Mouse (Mus musculus) liver, embryonic 11.5 days (tissue): Measurements from ENCODE around the gene Cyp1a2. TPM values are rescaled to one million over a fixed set of nuclear protein-coding genes. Genes with fewer than 3 reads are reported as not detected.
"Not testable (repeated sequence)": the region's sequence is repeated elsewhere in the genome, so short reads cannot be mapped to it uniquely, and the experiment has no call there.

ENCODE experiments used
- ATAC-seq: fragments of 200-750 bp; cut with Nextera tagmentation; replicated peaks from 2 replicates; pipeline ENCODE4 v1.8.0; 2017; ENCODE audit warnings: moderate number of reproducible peaks, mild to moderate bottlenecking, moderate TSS enrichment, moderate library complexity; ENCODE audit not compliant: low FRiP score
- DNase-seq: peaks from one replicate; pipeline ENCODE4 v3.0.0-alpha.2; 2017; ENCODE audit warnings: low spot score
- H3K27ac ChIP-seq: fragments of 300-500 bp; sonication (generic); 2 replicates; pipeline ENCODE4 v1.5.1; 2014; ENCODE audit warnings: mild to moderate bottlenecking, low read depth, low read length, control low read depth
- H3K27me3 ChIP-seq: fragments of 300-500 bp; sonication (generic); replicated peaks from 2 replicates; pipeline ENCODE4 v1.6.1; 2014; ENCODE audit warnings: low read length, mixed read lengths; ENCODE audit not compliant: control insufficient read depth, insufficient read depth
- H3K36me3 ChIP-seq: fragments of 300-500 bp; sonication (generic); 2 replicates; pipeline ENCODE4 v1.6.1; 2014; ENCODE audit warnings: mild to moderate bottlenecking, low read length, moderate library complexity, mixed read lengths; ENCODE audit not compliant: control insufficient read depth, insufficient read depth
- H3K4me1 ChIP-seq: fragments of 300-500 bp; sonication (generic); replicated peaks from 2 replicates; pipeline ENCODE4 v1.6.1; 2014; ENCODE audit warnings: low read length, mixed read lengths; ENCODE audit not compliant: control insufficient read depth, insufficient read depth
- H3K4me2 ChIP-seq: fragments of 300-500 bp; sonication (generic); 2 replicates; pipeline ENCODE4 v1.6.1; 2014; ENCODE audit warnings: mild to moderate bottlenecking, control low read depth, moderate library complexity
- H3K4me3 ChIP-seq: fragments of 300-500 bp; sonication (generic); 2 replicates; pipeline ENCODE4 v1.5.1; 2014; ENCODE audit warnings: low read depth, low read length, control low read depth
- H3K9ac ChIP-seq: fragments of 300-500 bp; sonication (generic); 2 replicates; pipeline ENCODE4 v1.6.1; 2014; ENCODE audit warnings: low read depth, low read length, control low read depth
- H3K9me3 ChIP-seq: fragments of 300-500 bp; sonication (generic); 2 replicates; pipeline ENCODE4 v1.6.1; 2016; ENCODE audit warnings: low read length, inconsistent platforms, mixed read lengths; ENCODE audit not compliant: control insufficient read depth
- WGBS: fragments of 180-500 bp; shearing (Covaris S2); extraction: QIAGEN DNeasy Blood & Tissue Kit; methylation state at CpG from one replicate; pipeline ENCODE4 v1.1.7; 2014; 5-methylcytosine and 5-hydroxymethylcytosine counted together
- polyA plus RNA-seq: library from polyadenylated mRNA; unstranded; fragments of >200 nt; fragmentation: Nextera tagmentation; extraction: Ambion mirVana; gene quantifications from 2 replicates; pipeline ENCODE4 v1.2.1, GENCODE M21; 2014

The Cyp1a2 gene
- polyA plus RNA-seq, 1 experiment from 2014 or later, result not detected

GRCm38 (mm10) chr9:57710214-57710613, 26.7 kb upstream of the Cyp1a2 start:
- not testable (repeated sequence) for H3K4me1 ChIP-seq, H3K27me3 ChIP-seq, H3K4me2 ChIP-seq, H3K9me3 ChIP-seq, ATAC-seq, H3K27ac ChIP-seq, H3K4me3 ChIP-seq, H3K9ac ChIP-seq, DNase-seq
- peaks cover 16% of the 10 kb centered on the region for H3K36me3 ChIP-seq
- 86% methylated on average over 4 of the region's 5 CpGs for WGBS

GRCm38 (mm10) chr9:57708720-57709274, 25.3 kb upstream of the Cyp1a2 start:
- Histone ChIP-seq H3K4me1 (no peaks in the 10 kb centered on the region), H3K4me3 (peak overlapping the region; percentile 94), H3K4me2 (peak overlapping the region; percentile 80), H3K27me3 (no peaks in the 10 kb centered on the region), H3K9ac (peak overlapping the region; percentile 91), H3K9me3 (0 out of 2 replicates have a peak, but pooled peaks cover 5% of the 10 kb centered on the region), H3K36me3 (peaks cover 8% of the 10 kb centered on the region), H3K27ac (peak overlapping the region; percentile 81)
- WGBS, result 2% methylated on average over 39 of the region's 39 CpGs
- ATAC-seq (peak; percentile 81), DNase-seq (peak; percentile 52)

GRCm38 (mm10) chr9:57708068-57708719, 24.7 kb upstream of the Cyp1a2 start, which contains the start of gene Edc3:
TSS of gene Edc3 (plus strand) at chr9:57708540.
- Histone ChIP-seq H3K9ac (peak within 1 kb of the TSS; percentile 91), H3K36me3 (peaks cover 4% of the 10 kb centered on the region; the same call in 1 of the 2 replicates), H3K27ac (peak within 1 kb of the TSS; percentile 81), H3K4me2 (peak within 1 kb of the TSS; percentile 80), H3K4me1 (no peaks in the 10 kb centered on the region), H3K9me3 (0 out of 2 replicates have a peak, but pooled peaks cover 5% of the 10 kb centered on the region), H3K27me3 (no peaks in the 10 kb centered on the region), H3K4me3 (peak within 1 kb of the TSS; percentile 94)
- under 1% methylated on average over 23 of the region's 23 CpGs for WGBS
- peak; percentile 88 for ATAC-seq
- DNase-seq, result peak; percentile 91

- no peak overlapping the region for H3K27ac ChIP-seq
- no peak overlapping the region for H3K4me3 ChIP-seq
- H3K4me2 ChIP-seq, result no peak overlapping the region
- H3K9ac ChIP-seq, result no peak overlapping the region
- 87% methylated on average over 3 of the region's 3 CpGs for WGBS
- H3K27me3 ChIP-seq, result no peaks in the 10 kb centered on the region
- no peaks in the 10 kb centered on the region for H3K36me3 ChIP-seq
- 0 out of 2 replicates have a peak, but pooled peaks cover 5% of the 10 kb centered on the region for H3K9me3 ChIP-seq
- no peak for ATAC-seq
- H3K4me1 ChIP-seq, result no peaks in the 10 kb centered on the region
- no peak for DNase-seq
Measured at GRCm38 (mm10) chr9:57706496-57706895, 23.0 kb upstream of the Cyp1a2 start.

- Histone ChIP-seq H3K9me3 (no peaks in the 10 kb centered on the region), H3K4me2 (no peak overlapping the region), H3K27me3 (peaks cover 36% of the 10 kb centered on the region), H3K36me3 (no peaks in the 10 kb centered on the region), H3K27ac (no peak overlapping the region), H3K9ac (no peak overlapping the region), H3K4me3 (no peak overlapping the region), H3K4me1 (peaks cover 15% of the 10 kb centered on the region)
- ATAC-seq (no peak), DNase-seq (no peak)
- 58% methylated on average over 1 of the region's 1 CpGs for WGBS
Measured at GRCm38 (mm10) chr9:57698466-57699150, 15.1 kb upstream of the Cyp1a2 start.

- DNase-seq (peak; percentile 39), ATAC-seq (peak; percentile 87)
- Histone ChIP-seq H3K27me3 (peaks cover 39% of the 10 kb centered on the region), H3K9ac (no peak overlapping the region), H3K36me3 (no peaks in the 10 kb centered on the region), H3K4me3 (peak overlapping the region; percentile 57; the same call in 1 of the 2 replicates), H3K4me2 (peak overlapping the region; percentile 96), H3K4me1 (peaks cover 15% of the 10 kb centered on the region), H3K27ac (no peak overlapping the region), H3K9me3 (no peaks in the 10 kb centered on the region)
- 12% methylated on average over 4 of the region's 4 CpGs for WGBS
Measured at GRCm38 (mm10) chr9:57697380-57697779, 13.9 kb upstream of the Cyp1a2 start.

GRCm38 (mm10) chr9:57696380-57697285, 13.1 kb upstream of the Cyp1a2 start:
- Histone ChIP-seq H3K4me3 (peak overlapping the region; percentile 57), H3K4me1 (peaks cover 15% of the 10 kb centered on the region), H3K4me2 (peak overlapping the region; percentile 96), H3K27ac (no peak overlapping the region), H3K9ac (peak overlapping the region; percentile 44; the same call in 1 of the 2 replicates), H3K27me3 (peaks cover 39% of the 10 kb centered on the region), H3K36me3 (no peaks in the 10 kb centered on the region), H3K9me3 (no peaks in the 10 kb centered on the region)
- peak; percentile 57 for ATAC-seq
- peak; percentile 45 for DNase-seq
- 2% methylated on average over 42 of the region's 42 CpGs for WGBS

GRCm38 (mm10) chr9:57694108-57694507, 10.6 kb upstream of the Cyp1a2 start:
- Histone ChIP-seq H3K4me2 (no peak overlapping the region), H3K4me1 (peaks cover 15% of the 10 kb centered on the region), H3K4me3 (no peak overlapping the region), H3K9me3 (no peaks in the 10 kb centered on the region), H3K9ac (no peak overlapping the region), H3K27me3 (peaks cover 39% of the 10 kb centered on the region), H3K36me3 (no peaks in the 10 kb centered on the region), H3K27ac (no peak overlapping the region)
- no peak for DNase-seq
- ATAC-seq, result no peak
- 76% methylated on average over 2 of the region's 2 CpGs for WGBS
